Mouse (Mus musculus) urinary bladder, postnatal 0 days (tissue): ENCODE measurements around the gene Rnf7. TPM values are rescaled to one million over a fixed set of nuclear protein-coding genes. Genes with fewer than 3 reads are reported as not detected.

Source experiments
- polyA plus RNA-seq: library from polyadenylated mRNA; unstranded; fragments of >200 nt; fragmentation: Nextera tagmentation; extraction: Ambion mirVana; gene quantifications from 2 replicates; pipeline ENCODE4 v1.2.1, GENCODE M21; 2015

The Rnf7 gene
- 152 and 154 TPM in 2 replicates for polyA plus RNA-seq

DNA sequence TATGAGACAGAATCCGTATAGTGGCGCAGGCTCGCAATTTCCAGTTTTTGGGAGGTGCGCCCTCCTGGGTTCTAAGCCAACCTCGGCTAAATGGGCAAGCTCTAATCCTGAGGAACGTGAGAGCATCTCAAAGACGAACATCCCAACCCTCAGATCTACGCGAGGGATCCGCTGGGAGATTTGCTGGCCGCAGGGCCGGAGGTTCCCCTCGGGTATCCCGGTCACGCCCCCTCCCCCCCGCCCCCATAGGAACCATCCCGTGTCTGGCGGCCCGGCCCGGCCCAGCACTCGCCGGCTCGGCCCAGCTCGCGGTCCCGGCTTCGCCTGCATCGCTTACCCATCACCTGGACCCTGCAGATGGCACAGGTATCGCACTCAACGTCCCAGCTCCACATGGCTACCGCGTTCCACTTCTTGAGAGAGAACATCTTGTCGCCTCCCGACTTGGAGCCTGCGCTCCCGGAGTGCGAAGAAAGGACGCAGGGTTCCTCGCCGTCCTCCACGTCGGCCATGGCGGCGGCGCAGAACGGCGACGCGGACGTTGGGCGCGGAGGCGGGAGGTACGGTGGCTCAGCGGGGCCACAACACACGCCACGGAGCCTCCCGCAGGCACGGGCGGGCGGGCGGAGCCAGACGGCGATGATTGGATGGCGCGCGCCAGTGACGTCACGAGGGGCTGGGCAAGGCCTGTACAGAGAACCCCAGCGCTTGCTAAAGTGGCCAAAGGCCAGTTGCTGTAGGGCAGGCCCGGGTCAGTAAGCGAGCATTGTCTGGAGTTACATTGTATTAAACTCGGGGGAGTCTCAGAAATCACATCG lies at the start of gene Rnf7:
TSS of gene Rnf7 (minus strand) at position 605 of the 818 bp plus-strand sequence.

DNA sequence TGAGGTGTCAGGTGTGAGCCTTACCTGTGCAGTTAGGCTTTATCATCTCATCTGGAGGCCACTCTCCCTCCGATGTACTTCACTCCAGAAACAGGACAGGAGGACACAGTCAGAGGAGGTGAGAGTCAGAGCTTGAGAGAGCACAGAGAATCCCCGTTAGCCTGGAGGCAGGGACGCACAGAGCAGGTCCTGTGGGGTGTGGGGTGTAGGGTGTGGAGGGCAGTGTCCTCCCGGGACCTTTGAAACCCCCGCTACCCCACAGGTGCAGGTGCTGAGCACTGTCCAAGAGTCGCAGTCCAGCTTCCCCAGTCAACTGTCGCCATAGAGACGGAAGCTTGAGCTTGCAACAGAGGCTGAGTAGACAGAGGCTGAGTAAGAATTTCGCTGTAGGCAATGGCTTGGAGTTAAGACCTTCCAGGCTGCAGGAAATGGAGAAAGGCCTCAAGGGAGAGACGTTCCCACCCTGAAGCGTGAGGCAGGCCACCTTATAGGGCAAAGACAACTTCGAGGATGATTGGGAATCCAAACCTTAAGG lies 46.6 kb upstream of the Rnf7 start, which contains the start of gene Gm28729:
TSS of gene Gm28729 (minus strand) at position 293 of the 535 bp plus-strand sequence.

Other genes starting within 250 kb of the Rnf7 start
- 124 and 125 TPM in 2 replicates for gene Atp1b3, start 114.2 kb downstream of the Rnf7 start, polyA plus RNA-seq
- 8.0 and 8.5 TPM in 2 replicates for gene Gm28729, start 46.6 kb upstream of the Rnf7 start, polyA plus RNA-seq
- 15.9 and 19.4 TPM in 2 replicates for gene Rasa2, start 152.9 kb upstream of the Rnf7 start, polyA plus RNA-seq